Mouse (Mus musculus): Measurements from ENCODE around the gene Gm49355.

GRCm38 (mm10) chr14:12243726-12244125, 40.0 kb upstream of the Gm49355 start:
- TF ChIP-seq EP300 (IDR thresholded peaks at IDR 0.05; ENCODE audit: low read depth) (no peak), CTCF (IDR thresholded peaks at IDR 0.05; ENCODE audit: low read depth) (no peak)
